Mouse (Mus musculus): Measurements from ENCODE around the gene Rhox4a2.
"Not testable (repeated sequence)": the region's sequence is repeated elsewhere in the genome, so short reads cannot be mapped to it uniquely, and the experiment has no call there.

The Rhox4a2 gene

DNA sequence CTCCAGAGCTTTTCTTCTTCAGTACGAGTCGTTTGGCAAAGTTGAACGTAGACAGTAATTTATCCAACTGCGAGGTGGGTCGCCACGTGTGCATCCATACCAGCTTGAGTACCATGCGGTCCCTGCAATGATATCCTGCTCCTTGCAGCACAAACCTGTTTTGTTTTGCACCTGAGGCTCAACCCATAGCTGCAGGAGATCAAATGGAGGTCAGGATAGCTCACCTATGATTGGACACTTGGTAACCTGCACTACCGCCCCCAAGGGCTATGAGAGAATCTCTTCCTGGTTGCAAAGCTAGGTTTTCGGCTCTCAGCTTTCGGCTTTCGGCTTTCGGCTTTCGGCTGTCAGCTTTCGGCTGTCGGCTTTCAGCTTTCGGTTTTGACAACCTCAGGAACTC lies at the start of gene Rhox4a2:
Gene Rhox4a2 (plus strand): TSS at position 301 of the 400 bp plus-strand sequence.
- not testable (repeated sequence) for DNase-seq (ENCODE audit: low read depth, low spot score)

DNA sequence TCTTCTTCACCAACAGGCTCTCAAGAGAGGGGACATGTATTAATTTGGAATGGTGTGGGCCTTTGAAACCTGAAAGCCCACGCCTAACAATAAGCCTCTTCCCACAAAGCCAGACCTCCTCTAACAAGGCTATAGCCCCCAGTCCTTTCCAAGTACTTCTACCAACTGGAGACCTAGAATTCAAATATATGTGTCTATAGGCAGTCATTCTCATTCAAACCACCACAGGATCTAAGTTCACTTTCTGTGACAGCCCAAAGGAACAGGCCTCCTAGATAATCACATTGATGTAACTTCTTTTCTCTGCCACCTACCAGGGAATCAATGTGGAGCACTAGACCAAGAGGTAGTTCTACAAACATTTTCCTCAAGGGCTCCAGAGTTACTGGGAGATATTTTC lies 10.9 kb upstream of the Rhox4a2 start, which contains the start of gene Rhox3a2:
Gene Rhox3a2 (plus strand): TSS at position 301 of the 400 bp plus-strand sequence.
- DNase-seq (ENCODE audit: low read depth, low spot score), result not testable (repeated sequence)

DNA sequence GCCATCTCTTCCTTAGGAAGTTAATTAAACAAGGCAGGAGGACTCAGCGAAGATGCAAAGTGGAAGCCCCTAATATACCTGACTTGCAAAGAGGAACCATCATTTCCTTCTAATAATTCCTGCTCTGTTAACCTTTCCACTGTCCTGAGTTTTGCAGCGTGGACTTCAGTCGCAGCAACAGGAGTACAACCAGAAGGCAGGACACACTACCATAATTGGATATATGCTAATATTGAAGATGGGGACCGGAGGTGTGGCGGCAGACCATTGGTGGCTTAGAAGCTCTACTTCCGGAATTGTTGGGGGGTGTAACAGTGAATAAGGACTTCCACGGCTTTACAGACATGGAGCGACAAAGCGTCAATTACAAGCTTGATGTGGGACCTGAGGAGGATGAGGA lies 21.1 kb downstream of the Rhox4a2 start, which contains the start of gene Rhox2b:
Gene Rhox2b (plus strand): TSS at position 301 of the 400 bp plus-strand sequence.
- not testable (repeated sequence) for DNase-seq (ENCODE audit: low read depth, low spot score)

DNA sequence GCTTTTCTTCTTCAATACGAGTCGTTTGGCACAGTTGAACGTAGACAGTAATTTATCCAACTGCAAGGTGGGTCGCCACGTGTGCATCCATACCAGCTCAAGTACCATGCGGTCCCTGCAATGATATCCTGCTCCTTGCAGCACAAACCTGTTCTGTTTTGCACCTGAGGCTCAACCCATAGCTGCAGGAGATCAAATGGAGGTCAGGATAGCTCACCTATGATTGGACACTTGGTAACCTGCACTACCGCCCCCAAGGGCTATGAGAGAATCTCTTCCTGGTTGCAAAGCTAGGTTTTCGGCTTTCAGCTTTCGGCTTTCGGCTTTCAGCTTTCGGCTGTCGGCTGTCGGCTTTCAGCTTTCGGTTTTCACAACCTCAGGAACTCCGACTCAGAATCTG lies 41.5 kb downstream of the Rhox4a2 start, which contains the start of gene Rhox4b:
Gene Rhox4b (plus strand): TSS at position 301 of the 400 bp plus-strand sequence.
- DNase-seq (ENCODE audit: low read depth, low spot score), result not testable (repeated sequence)

Data from 3T3-L1 (cell line).